Mouse (Mus musculus) intestine, embryonic 16.5 days (tissue): ENCODE data around the gene Smim6. TPM values are rescaled to one million over a fixed set of nuclear protein-coding genes. Genes with fewer than 3 reads are reported as not detected.

Experiments
- ATAC-seq: fragments of 200-750 bp; cut with Nextera tagmentation; 2 replicates; pipeline ENCODE4 v1.8.0; 2017; ENCODE audit warnings: moderate TSS enrichment, moderate library complexity
- H3K27ac ChIP-seq: fragments of 300-500 bp; sonication (generic); 2 replicates; pipeline ENCODE4 v1.5.1; 2014; ENCODE audit warnings: mild to moderate bottlenecking, low read length
- H3K27me3 ChIP-seq: fragments of 300-500 bp; sonication (generic); replicated peaks from 2 replicates; pipeline ENCODE4 v1.6.1; 2014; ENCODE audit warnings: low read length, control low read depth, mixed read lengths; ENCODE audit not compliant: control insufficient read depth, insufficient read depth
- H3K36me3 ChIP-seq: fragments of 300-500 bp; sonication (generic); 2 replicates; pipeline ENCODE4 v1.6.1; 2014; ENCODE audit warnings: low read length, control low read depth; ENCODE audit not compliant: control insufficient read depth, insufficient read depth
- H3K4me1 ChIP-seq: fragments of 300-500 bp; sonication (generic); 2 replicates; pipeline ENCODE4 v1.6.1; 2014; ENCODE audit warnings: low read length, control low read depth, mixed read lengths; ENCODE audit not compliant: control insufficient read depth, insufficient read depth
- H3K4me2 ChIP-seq: fragments of 300-500 bp; sonication (generic); 2 replicates; pipeline ENCODE4 v1.6.1; 2014; ENCODE audit warnings: low read depth, low read length, control low read depth
- H3K4me3 ChIP-seq: fragments of 300-500 bp; sonication (generic); 2 replicates; pipeline ENCODE4 v1.5.1; 2014; ENCODE audit warnings: mild to moderate bottlenecking, low read length
- H3K9ac ChIP-seq: fragments of 300-500 bp; sonication (generic); 2 replicates; pipeline ENCODE4 v1.6.1; 2014; ENCODE audit warnings: low read depth, low read length
- H3K9me3 ChIP-seq: fragments of 300-500 bp; sonication (generic); 2 replicates; pipeline ENCODE4 v1.6.1; 2016; ENCODE audit warnings: low read length, control low read depth; ENCODE audit not compliant: control insufficient read depth
- WGBS: fragments of 180-500 bp; shearing (Covaris S2); extraction: QIAGEN DNeasy Blood & Tissue Kit; methylation state at CpG from one replicate; pipeline ENCODE4 v1.1.7; 2014; 5-methylcytosine and 5-hydroxymethylcytosine counted together
- polyA plus RNA-seq: library from polyadenylated mRNA; unstranded; fragments of >200 nt; fragmentation: Nextera tagmentation; extraction: Ambion mirVana; gene quantifications from 2 replicates; pipeline ENCODE4 v1.2.1, GENCODE M21; 2015

Gene Smim6
- polyA plus RNA-seq, 1 experiment from 2014 or later = 38.6 TPM

DNA sequence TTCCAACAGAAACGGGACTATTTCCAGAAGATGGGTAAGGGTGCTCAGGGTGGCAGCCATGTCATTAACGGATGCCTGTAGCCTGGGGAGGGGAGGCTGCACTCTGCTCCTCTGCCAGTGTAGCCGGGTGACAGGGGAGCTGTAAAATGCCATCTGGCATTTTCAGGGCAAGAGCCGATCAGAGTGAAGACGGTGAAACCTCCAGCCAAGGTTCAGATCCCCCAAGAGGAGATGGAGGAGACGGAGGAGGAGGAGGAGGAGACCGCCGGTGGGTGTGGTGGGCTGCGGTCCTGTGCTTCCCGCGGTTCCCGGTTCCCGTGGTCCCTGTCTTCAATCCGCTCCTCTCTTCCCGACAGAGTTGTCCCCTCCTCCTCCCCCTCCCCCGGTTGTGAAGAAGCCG lies 28.6 kb upstream of the Smim6 start:
- Histone ChIP-seq H3K27ac (peak overlapping the region; percentile 37; the same call in 1 of the 2 replicates), H3K4me1 (peaks cover 23% of the 10 kb centered on the region), H3K4me3 (no peak overlapping the region), H3K36me3 (peaks cover 4% of the 10 kb centered on the region; the same call in 1 of the 2 replicates), H3K4me2 (no peak overlapping the region), H3K9me3 (no peaks in the 10 kb centered on the region), H3K9ac (peak overlapping the region; percentile 44; the same call in 1 of the 2 replicates), H3K27me3 (no peaks in the 10 kb centered on the region)
- ATAC-seq = no peak
- 44% methylated on average over 14 of the region's 17 CpGs for WGBS

GRCm38 (mm10) chr11:115884361-115884760 lies 27.5 kb upstream of the Smim6 start:
- ATAC-seq = peak; percentile 84
- Histone ChIP-seq H3K36me3 (peaks cover 4% of the 10 kb centered on the region; the same call in 1 of the 2 replicates), H3K27ac (peak overlapping the region; percentile 69; the same call in 1 of the 2 replicates)

DNA sequence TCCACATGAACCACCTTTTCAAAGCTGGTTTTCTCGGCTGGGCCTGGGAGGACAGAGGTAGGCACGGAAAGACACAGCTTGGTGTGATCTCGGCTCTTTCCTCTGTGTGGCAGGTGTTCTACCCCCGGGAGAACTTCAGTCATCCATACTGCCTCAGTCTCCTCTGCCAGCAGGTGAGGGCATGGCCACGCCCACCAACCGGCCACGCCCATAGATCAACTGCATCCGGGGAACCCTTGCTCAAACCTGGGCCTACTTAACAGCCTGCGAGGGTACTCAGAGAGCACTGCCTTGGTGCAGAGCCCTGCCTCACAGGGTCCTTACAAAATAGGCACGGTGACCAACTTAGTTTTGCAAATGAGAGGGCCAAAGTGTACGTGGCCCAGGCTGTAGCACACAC lies 26.5 kb upstream of the Smim6 start:
- no peak overlapping the region for H3K4me2 ChIP-seq
- peaks cover 4% of the 10 kb centered on the region; the same call in 1 of the 2 replicates for H3K36me3 ChIP-seq
- H3K9ac ChIP-seq = peak overlapping the region; percentile 19; the same call in 1 of the 2 replicates
- no peaks in the 10 kb centered on the region for H3K27me3 ChIP-seq
- H3K4me1 ChIP-seq = peaks cover 18% of the 10 kb centered on the region
- no peak for ATAC-seq
- no peak overlapping the region for H3K4me3 ChIP-seq
- no peaks in the 10 kb centered on the region for H3K9me3 ChIP-seq
- 65% methylated on average over 11 of the region's 11 CpGs for WGBS
- peak overlapping the region; percentile 45; the same call in 1 of the 2 replicates for H3K27ac ChIP-seq

More at GRCm38 (mm10) chr11:115884361-115884760, 27.5 kb upstream of the Smim6 start:
- no peaks in the 10 kb centered on the region for H3K27me3 ChIP-seq
- no peak overlapping the region for H3K9ac ChIP-seq
- H3K9me3 ChIP-seq = no peaks in the 10 kb centered on the region
- no peak overlapping the region for H3K4me2 ChIP-seq
- WGBS = 77% methylated on average over 3 of the region's 3 CpGs
- H3K4me1 ChIP-seq = peaks cover 22% of the 10 kb centered on the region
- H3K4me3 ChIP-seq = no peak overlapping the region

- Histone ChIP-seq H3K9me3 (no peaks in the 10 kb centered on the region), H3K4me2 (no peak overlapping the region), H3K36me3 (peaks cover 4% of the 10 kb centered on the region; the same call in 1 of the 2 replicates), H3K9ac (no peak overlapping the region; the same call in 1 of the 2 replicates), H3K4me1 (peaks cover 18% of the 10 kb centered on the region), H3K27ac (no peak overlapping the region), H3K4me3 (no peak overlapping the region), H3K27me3 (no peaks in the 10 kb centered on the region)
- ATAC-seq = no peak
- WGBS = 90% methylated on average over 11 of the region's 11 CpGs
Measured at GRCm38 (mm10) chr11:115886446-115886845, 25.4 kb upstream of the Smim6 start.

DNA sequence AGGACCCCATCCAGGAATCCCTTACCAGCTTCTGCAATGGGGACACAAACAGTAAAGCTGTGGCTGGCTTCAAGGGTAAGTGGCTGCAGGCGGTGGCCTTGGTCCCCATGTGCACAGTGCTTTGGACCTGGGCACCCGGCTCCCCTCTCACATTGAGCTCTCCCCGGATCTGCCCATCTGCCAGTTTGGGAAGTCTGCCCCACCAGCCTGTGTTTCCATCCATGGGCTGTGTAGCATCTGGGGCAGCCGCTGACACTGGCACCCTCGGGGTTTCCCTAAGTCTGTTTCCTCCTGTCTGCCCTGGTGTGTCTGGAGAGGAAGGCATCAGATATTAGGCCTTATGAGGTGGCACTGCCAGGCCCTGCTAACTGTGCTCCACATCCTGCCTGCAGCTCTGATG lies 23.8 kb upstream of the Smim6 start:
- Histone ChIP-seq H3K36me3 (no peaks in the 10 kb centered on the region), H3K4me3 (no peak overlapping the region), H3K4me1 (peaks cover 18% of the 10 kb centered on the region), H3K4me2 (no peak overlapping the region), H3K27me3 (no peaks in the 10 kb centered on the region), H3K9ac (no peak overlapping the region), H3K9me3 (no peaks in the 10 kb centered on the region), H3K27ac (no peak overlapping the region)
- ATAC-seq = no peak
- 85% methylated on average over 5 of the region's 5 CpGs for WGBS

GRCm38 (mm10) chr11:115889159-115889558 lies 22.7 kb upstream of the Smim6 start:
- Histone ChIP-seq H3K9ac (no peak overlapping the region), H3K4me3 (no peak overlapping the region), H3K27ac (no peak overlapping the region), H3K9me3 (no peaks in the 10 kb centered on the region), H3K27me3 (no peaks in the 10 kb centered on the region), H3K36me3 (peaks cover 5% of the 10 kb centered on the region; the same call in 1 of the 2 replicates), H3K4me1 (peaks cover 14% of the 10 kb centered on the region), H3K4me2 (no peak overlapping the region)
- WGBS = 80% methylated on average over 6 of the region's 6 CpGs
- ATAC-seq = no peak

- H3K9me3 ChIP-seq = no peaks in the 10 kb centered on the region
- H3K27ac ChIP-seq = no peak overlapping the region
- H3K36me3 ChIP-seq = peaks cover 5% of the 10 kb centered on the region; the same call in 1 of the 2 replicates
- H3K4me1 ChIP-seq = peaks cover under 1% of the 10 kb centered on the region; the same call in 1 of the 2 replicates
- H3K9ac ChIP-seq = no peak overlapping the region
- no peaks in the 10 kb centered on the region for H3K27me3 ChIP-seq
- ATAC-seq = no peak
- no peak overlapping the region for H3K4me2 ChIP-seq
- H3K4me3 ChIP-seq = no peak overlapping the region
- WGBS = 68% methylated on average over 6 of the region's 6 CpGs
Measured at GRCm38 (mm10) chr11:115892213-115892612, 19.6 kb upstream of the Smim6 start.

DNA sequence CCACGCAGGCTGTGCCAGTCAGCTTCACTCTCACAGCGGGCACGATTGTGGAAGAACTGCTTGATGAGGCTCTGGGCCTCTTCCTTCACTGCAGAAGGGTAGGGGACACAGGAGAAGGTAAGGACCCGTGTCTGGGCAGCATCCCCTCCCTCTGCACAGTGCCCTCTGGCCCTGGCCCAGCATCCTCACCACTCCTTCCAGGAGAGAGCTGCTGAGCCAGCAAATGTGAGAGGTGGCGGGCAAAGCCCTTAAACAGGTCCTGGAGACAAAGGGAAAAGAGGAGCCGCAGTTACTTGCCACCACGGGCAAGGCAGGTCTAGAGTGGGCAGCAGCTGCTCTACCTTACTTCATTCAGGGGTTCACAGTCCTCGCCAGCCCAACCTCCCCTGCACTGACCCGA lies 18.7 kb upstream of the Smim6 start:
- Histone ChIP-seq H3K27ac (no peak overlapping the region), H3K9ac (no peak overlapping the region), H3K4me3 (no peak overlapping the region), H3K36me3 (peaks cover 5% of the 10 kb centered on the region; the same call in 1 of the 2 replicates), H3K4me1 (no peaks in the 10 kb centered on the region), H3K27me3 (no peaks in the 10 kb centered on the region), H3K9me3 (no peaks in the 10 kb centered on the region), H3K4me2 (no peak overlapping the region)
- 94% methylated on average over 9 of the region's 9 CpGs for WGBS
- no peak for ATAC-seq

DNA sequence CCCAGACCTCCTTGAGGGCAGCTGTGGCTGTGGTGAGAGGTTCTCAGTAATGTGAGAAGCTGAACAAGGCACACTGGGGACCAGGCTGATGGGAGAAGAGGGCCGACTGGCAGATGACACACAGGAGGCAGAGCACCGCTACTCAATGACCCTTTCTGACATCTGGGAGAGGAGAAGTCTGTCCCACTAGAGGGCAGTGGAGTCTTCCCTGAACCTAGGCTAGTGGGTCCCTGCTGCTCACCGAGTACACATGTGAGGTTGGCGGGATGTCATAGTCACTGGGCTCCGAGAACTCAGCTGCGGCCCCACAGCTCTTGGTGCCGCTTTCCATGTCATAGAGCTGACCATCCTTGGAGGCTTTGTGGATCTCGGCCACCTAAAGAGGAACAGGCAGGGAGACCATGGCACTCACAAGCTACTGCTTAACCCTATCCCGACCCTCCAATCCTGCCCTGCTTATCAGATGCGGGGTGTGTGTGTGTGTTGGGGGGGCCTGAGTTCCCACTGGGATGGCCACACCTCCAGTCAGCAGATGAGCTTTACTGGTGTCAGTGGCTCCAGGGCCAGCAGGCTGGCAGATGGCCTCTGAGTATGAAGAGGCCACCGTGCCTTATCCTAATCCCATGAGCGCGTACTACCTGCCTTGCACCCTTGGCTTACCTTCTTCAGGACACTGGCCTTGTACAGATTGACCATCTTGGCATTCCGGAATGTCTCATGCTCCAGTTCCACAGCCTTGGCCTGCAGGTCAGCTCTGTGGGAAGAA lies 16.9 kb upstream of the Smim6 start:
- Histone ChIP-seq H3K27me3 (no peaks in the 10 kb centered on the region), H3K4me3 (no peak overlapping the region), H3K36me3 (peaks cover 5% of the 10 kb centered on the region; the same call in 1 of the 2 replicates), H3K27ac (no peak overlapping the region), H3K9ac (no peak overlapping the region), H3K9me3 (no peaks in the 10 kb centered on the region), H3K4me2 (no peak overlapping the region), H3K4me1 (peaks cover 4% of the 10 kb centered on the region)
- WGBS = 66% methylated on average over 14 of the region's 14 CpGs
- peak; percentile 34 for ATAC-seq
